Mouse (Mus musculus): ENCODE data around the gene Cited2. TPM values are rescaled to one million over a fixed set of nuclear protein-coding genes. Genes with fewer than 3 reads are reported as not detected.

Cited2 gene
- total RNA-seq (2014; rRNA removed): 9.2 and 9.7 TPM in 2 replicates
- 25.6 and 25.9 TPM in 2 replicates for polyA plus RNA-seq (2012; rRNA removed)

DNA sequence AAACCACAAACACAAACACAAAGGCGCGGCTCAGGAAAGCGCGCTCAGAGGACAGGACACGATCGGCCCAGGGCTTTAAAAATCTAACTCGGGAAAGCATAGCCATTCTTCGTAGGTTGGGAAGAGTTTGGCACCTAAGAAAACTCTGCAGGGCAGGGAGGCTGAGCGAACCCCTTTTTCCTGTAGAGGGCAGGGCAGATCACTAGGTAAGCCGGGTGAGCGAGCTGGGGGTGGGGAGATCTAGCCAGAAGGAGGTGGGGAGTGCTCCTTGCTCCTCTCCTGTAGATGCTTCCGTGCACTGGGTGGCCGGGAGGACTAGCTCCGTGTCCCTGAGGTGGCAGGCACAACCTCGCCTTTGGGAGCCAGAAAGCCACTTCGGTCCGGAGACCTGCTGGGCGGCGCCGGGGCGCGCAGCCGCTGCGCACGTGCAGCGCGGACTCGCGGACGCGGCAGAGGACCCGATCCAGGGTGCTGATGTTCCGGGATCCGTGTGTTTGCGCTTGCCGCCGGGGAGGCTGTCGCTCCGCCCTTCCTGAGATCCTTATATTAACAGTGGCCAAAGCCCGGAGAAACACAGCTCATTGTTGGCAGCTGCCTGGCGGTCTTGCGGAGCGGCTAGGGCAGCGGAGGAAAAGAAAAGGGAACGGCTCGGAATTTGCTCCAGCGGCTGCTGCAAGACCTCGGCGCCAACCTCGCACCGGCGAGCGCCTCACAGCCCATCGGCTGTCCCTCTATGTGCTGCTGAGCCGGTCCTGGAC is at the start of gene Cited2:
Gene Cited2, plus strand, starts transcription at position 566 of the 758 bp plus-strand sequence.
- no peaks in the 10 kb centered on the region for H3K27me3 ChIP-seq (ENCODE audit: control insufficient read depth, insufficient read depth, low read length)
- H3K4me3 ChIP-seq (ENCODE audit: insufficient read depth, low read depth, low read length): peak within 1 kb of the TSS; percentile 79
- under 1% methylated on average over 55 of the region's 55 CpGs for WGBS
- H3K79me2 ChIP-seq (ENCODE audit: control insufficient read depth, insufficient read depth, low read length): peaks cover 10% of the 10 kb centered on the region; the same call in 1 of the 2 replicates
- peak within 1 kb of the TSS; percentile 91 for H3K9ac ChIP-seq (ENCODE audit: low read depth, low read length)
- TF ChIP-seq POLR2A (IDR thresholded peaks at IDR 0.05; ENCODE audit: extremely low read depth, insufficient read depth, low read length) (peak; percentile 100), CTCF (IDR thresholded peaks at IDR 0.05; ENCODE audit: low read depth, low read length) (peak; percentile 67)
- H3K4me1 ChIP-seq (ENCODE audit: control insufficient read depth, insufficient read depth, low read length): peaks cover 9% of the 10 kb centered on the region
- H3K36me3 ChIP-seq (ENCODE audit: control insufficient read depth, insufficient read depth, low read length): no peaks in the 10 kb centered on the region
- H3K27ac ChIP-seq (replicated peaks; ENCODE audit: insufficient read depth, low read depth, low read length): peak within 1 kb of the TSS; percentile 97
- peak; percentile 89 for DNase-seq (ENCODE audit: extremely low read depth, low read depth, low spot score)

- peak overlapping the region; percentile 22; the same call in 1 of the 2 replicates for H3K27ac ChIP-seq (replicated peaks; ENCODE audit: insufficient read depth, low read depth, low read length)
These were observed 48.6 kb upstream of the Cited2 start for GRCm38 (mm10) chr10:17674454-17674853.

DNA sequence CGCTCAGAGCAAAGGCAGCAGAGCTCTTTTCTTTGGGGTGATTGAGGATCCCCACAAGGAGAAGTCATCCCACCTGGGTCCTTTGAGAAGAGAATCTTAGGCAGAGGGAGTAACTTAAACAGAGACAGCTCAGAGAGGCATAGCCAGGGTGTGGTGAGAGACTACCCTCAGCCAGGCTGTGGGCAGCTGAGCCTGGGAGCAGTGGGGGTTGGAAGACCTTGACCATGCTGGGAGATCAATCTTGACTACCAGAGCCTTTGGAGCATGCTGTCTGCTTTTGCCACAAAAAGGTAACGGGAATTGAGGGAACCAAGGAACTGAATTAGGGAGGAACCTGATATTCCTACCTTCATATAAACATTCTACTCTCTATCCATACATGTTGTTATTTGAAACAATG is 48.1 kb upstream of the Cited2 start:
- no peaks in the 10 kb centered on the region for H3K79me2 ChIP-seq (ENCODE audit: control insufficient read depth, insufficient read depth, low read length)
- no peak overlapping the region for H3K9ac ChIP-seq (ENCODE audit: low read depth, low read length)
- no peak overlapping the region for H3K27ac ChIP-seq (replicated peaks; ENCODE audit: insufficient read depth, low read depth, low read length)
- no peaks in the 10 kb centered on the region for H3K27me3 ChIP-seq (ENCODE audit: control insufficient read depth, insufficient read depth, low read length)
- H3K4me3 ChIP-seq (ENCODE audit: insufficient read depth, low read depth, low read length): no peak overlapping the region
- 29% methylated on average over 2 of the region's 2 CpGs for WGBS
- H3K36me3 ChIP-seq (ENCODE audit: control insufficient read depth, insufficient read depth, low read length): no peaks in the 10 kb centered on the region
- H3K4me1 ChIP-seq (ENCODE audit: control insufficient read depth, insufficient read depth, low read length): peaks cover 8% of the 10 kb centered on the region
- TF ChIP-seq POLR2A (IDR thresholded peaks at IDR 0.05; ENCODE audit: extremely low read depth, insufficient read depth, low read length) (no peak), CTCF (IDR thresholded peaks at IDR 0.05; ENCODE audit: low read depth, low read length) (no peak)
- DNase-seq (ENCODE audit: extremely low read depth, low read depth, low spot score): no peak

More at GRCm38 (mm10) chr10:17674454-17674853, 48.6 kb upstream of the Cited2 start:
- no peaks in the 10 kb centered on the region for H3K27me3 ChIP-seq (ENCODE audit: control insufficient read depth, insufficient read depth, low read length)
- peak; percentile 74 for DNase-seq (ENCODE audit: extremely low read depth, low read depth, low spot score)
- no peaks in the 10 kb centered on the region for H3K79me2 ChIP-seq (ENCODE audit: control insufficient read depth, insufficient read depth, low read length)
- TF ChIP-seq CTCF (IDR thresholded peaks at IDR 0.05; ENCODE audit: low read depth, low read length): no peak
- no peak for TF ChIP-seq POLR2A (IDR thresholded peaks at IDR 0.05; ENCODE audit: extremely low read depth, insufficient read depth, low read length)
- 39% methylated on average over 5 of the region's 5 CpGs for WGBS
- H3K36me3 ChIP-seq (ENCODE audit: control insufficient read depth, insufficient read depth, low read length): no peaks in the 10 kb centered on the region
- H3K9ac ChIP-seq (ENCODE audit: low read depth, low read length): no peak overlapping the region
- H3K4me3 ChIP-seq (ENCODE audit: insufficient read depth, low read depth, low read length): no peak overlapping the region
- peaks cover 8% of the 10 kb centered on the region for H3K4me1 ChIP-seq (ENCODE audit: control insufficient read depth, insufficient read depth, low read length)

- Histone ChIP-seq H3K9ac (ENCODE audit: low read depth, low read length) (no peak overlapping the region), H3K4me1 (ENCODE audit: control insufficient read depth, insufficient read depth, low read length) (peaks cover 8% of the 10 kb centered on the region), H3K36me3 (ENCODE audit: control insufficient read depth, insufficient read depth, low read length) (no peaks in the 10 kb centered on the region), H3K27ac (replicated peaks; ENCODE audit: insufficient read depth, low read depth, low read length) (no peak overlapping the region), H3K27me3 (ENCODE audit: control insufficient read depth, insufficient read depth, low read length) (no peaks in the 10 kb centered on the region), H3K79me2 (ENCODE audit: control insufficient read depth, insufficient read depth, low read length) (no peaks in the 10 kb centered on the region), H3K4me3 (ENCODE audit: insufficient read depth, low read depth, low read length) (no peak overlapping the region)
- TF ChIP-seq POLR2A (IDR thresholded peaks at IDR 0.05; ENCODE audit: extremely low read depth, insufficient read depth, low read length) (no peak), CTCF (IDR thresholded peaks at IDR 0.05; ENCODE audit: low read depth, low read length) (no peak)
- DNase-seq (ENCODE audit: extremely low read depth, low read depth, low spot score): no peak
- 87% methylated on average over 3 of the region's 3 CpGs for WGBS
These were observed 46.6 kb upstream of the Cited2 start for GRCm38 (mm10) chr10:17676464-17676863.

DNA sequence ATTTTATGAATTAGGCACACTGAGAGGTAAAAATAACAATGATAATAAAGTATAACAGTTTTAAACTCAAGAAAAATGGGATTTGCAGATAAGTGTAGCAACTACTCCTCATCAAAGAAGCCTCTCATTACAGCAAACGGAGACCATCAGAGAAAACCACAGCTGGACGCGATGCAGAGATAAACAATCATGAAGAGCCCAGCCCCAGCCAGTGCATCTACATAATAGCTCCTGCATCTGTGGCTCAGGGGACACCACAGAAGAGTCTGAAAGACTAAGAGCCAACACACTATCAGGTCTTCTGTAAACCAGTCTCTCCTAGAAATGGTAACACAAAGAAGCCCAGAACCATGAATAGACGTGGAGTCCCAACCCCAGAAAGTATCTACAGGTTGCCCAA is 45.7 kb upstream of the Cited2 start:
- Histone ChIP-seq H3K4me1 (ENCODE audit: control insufficient read depth, insufficient read depth, low read length) (peaks cover 8% of the 10 kb centered on the region), H3K27me3 (ENCODE audit: control insufficient read depth, insufficient read depth, low read length) (no peaks in the 10 kb centered on the region), H3K27ac (replicated peaks; ENCODE audit: insufficient read depth, low read depth, low read length) (no peak overlapping the region), H3K79me2 (ENCODE audit: control insufficient read depth, insufficient read depth, low read length) (no peaks in the 10 kb centered on the region), H3K36me3 (ENCODE audit: control insufficient read depth, insufficient read depth, low read length) (no peaks in the 10 kb centered on the region), H3K4me3 (ENCODE audit: insufficient read depth, low read depth, low read length) (no peak overlapping the region), H3K9ac (ENCODE audit: low read depth, low read length) (no peak overlapping the region)
- DNase-seq (ENCODE audit: extremely low read depth, low read depth, low spot score): no peak
- TF ChIP-seq CTCF (IDR thresholded peaks at IDR 0.05; ENCODE audit: low read depth, low read length) (no peak), POLR2A (IDR thresholded peaks at IDR 0.05; ENCODE audit: extremely low read depth, insufficient read depth, low read length) (no peak)
- WGBS: 85% methylated on average over 4 of the region's 4 CpGs

Data from liver, adult 2 months (tissue).